Mouse (Mus musculus): ENCODE data around the gene Trib2. TPM values are rescaled to one million over a fixed set of nuclear protein-coding genes. Genes with fewer than 3 reads are reported as not detected.

Trib2 gene
- total and polyA plus RNA-seq, 2 experiments from 2014 or later = 95.2 to 150 TPM

- WGBS = 42% methylated on average over 9 of the region's 9 CpGs
- H3K4me2 ChIP-seq (ENCODE audit: low read depth, low read length) = 0 out of 2 replicates have a peak overlapping the region, but pooled peaks have one; percentile 18
- H3K9me3 ChIP-seq (ENCODE audit: low read length) = no peaks in the 10 kb centered on the region
- H3K4me1 ChIP-seq (ENCODE audit: insufficient read depth, low read length) = peaks cover 30% of the 10 kb centered on the region
- no peak overlapping the region for H3K9ac ChIP-seq (replicated peaks; ENCODE audit: low read length)
- DNase-seq (ENCODE audit: low spot score) = peak; percentile 78
- TF ChIP-seq CTCF (IDR thresholded peaks at IDR 0.05; ENCODE audit: low read depth) = no peak
- peak overlapping the region; percentile 56 for H3K27ac ChIP-seq
- no peak overlapping the region for H3K4me3 ChIP-seq (ENCODE audit: low read length)
- no peaks in the 10 kb centered on the region for H3K27me3 ChIP-seq (ENCODE audit: insufficient read depth, low read length)
- ATAC-seq = peak; percentile 70
- H3K36me3 ChIP-seq (ENCODE audit: insufficient read depth, low read length) = peaks cover 24% of the 10 kb centered on the region; the same call in 1 of the 2 replicates
These were observed 15.7 kb downstream of the Trib2 start for GRCm38 (mm10) chr12:15800914-15801570.

GRCm38 (mm10) chr12:15800196-15800913 is 16.4 kb downstream of the Trib2 start:
- no peaks in the 10 kb centered on the region for H3K9me3 ChIP-seq (ENCODE audit: low read length)
- no peak for TF ChIP-seq CTCF (IDR thresholded peaks at IDR 0.05; ENCODE audit: low read depth)
- no peak overlapping the region for H3K9ac ChIP-seq (replicated peaks; ENCODE audit: low read length)
- DNase-seq (ENCODE audit: low spot score) = peak; percentile 38
- peaks cover 30% of the 10 kb centered on the region for H3K4me1 ChIP-seq (ENCODE audit: insufficient read depth, low read length)
- no peaks in the 10 kb centered on the region for H3K27me3 ChIP-seq (ENCODE audit: insufficient read depth, low read length)
- no peak; the same call in 1 of the 2 replicates for ATAC-seq
- WGBS = 44% methylated on average over 4 of the region's 4 CpGs
- H3K4me3 ChIP-seq (ENCODE audit: low read length) = no peak overlapping the region
- H3K36me3 ChIP-seq (ENCODE audit: insufficient read depth, low read length) = peaks cover 21% of the 10 kb centered on the region; the same call in 1 of the 2 replicates
- peak overlapping the region; percentile 56 for H3K27ac ChIP-seq
- H3K4me2 ChIP-seq (ENCODE audit: low read depth, low read length) = 0 out of 2 replicates have a peak overlapping the region, but pooled peaks have one; percentile 5

GRCm38 (mm10) chr12:15798019-15798418 is 18.7 kb downstream of the Trib2 start:
- no peak overlapping the region for H3K27ac ChIP-seq
- H3K36me3 ChIP-seq (ENCODE audit: insufficient read depth, low read length) = peaks cover 31% of the 10 kb centered on the region
- no peaks in the 10 kb centered on the region for H3K9me3 ChIP-seq (ENCODE audit: low read length)
- DNase-seq (ENCODE audit: low spot score) (no peak), ATAC-seq (no peak)
- H3K4me2 ChIP-seq (ENCODE audit: low read depth, low read length) = no peak overlapping the region
- WGBS = 72% methylated on average over 7 of the region's 7 CpGs
- H3K9ac ChIP-seq (replicated peaks; ENCODE audit: low read length) = no peak overlapping the region
- H3K27me3 ChIP-seq (ENCODE audit: insufficient read depth, low read length) = no peaks in the 10 kb centered on the region
- no peak for TF ChIP-seq CTCF (IDR thresholded peaks at IDR 0.05; ENCODE audit: low read depth)
- no peak overlapping the region for H3K4me3 ChIP-seq (ENCODE audit: low read length)
- peaks cover 25% of the 10 kb centered on the region for H3K4me1 ChIP-seq (ENCODE audit: insufficient read depth, low read length)

DNA sequence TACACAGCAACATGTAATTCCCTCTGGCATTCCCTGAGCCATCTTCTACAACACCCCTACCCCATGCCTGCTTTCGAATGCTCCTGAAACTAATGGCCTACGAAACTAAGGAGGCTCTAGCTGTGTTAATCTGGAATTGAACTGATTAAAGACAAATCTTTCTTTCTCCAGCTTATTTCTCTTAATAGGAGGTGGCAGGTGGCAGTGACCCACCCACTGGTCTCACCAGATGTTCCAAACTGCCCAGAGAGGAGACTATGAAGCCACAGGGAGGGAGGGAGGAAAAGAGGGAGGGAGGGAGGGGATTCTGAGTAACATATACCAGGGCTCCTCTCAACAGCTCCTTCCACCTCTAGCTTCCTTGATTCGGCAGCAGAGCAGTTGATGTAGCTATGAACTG is 20.8 kb downstream of the Trib2 start:
- peaks cover 13% of the 10 kb centered on the region for H3K4me1 ChIP-seq (ENCODE audit: insufficient read depth, low read length)
- no peaks in the 10 kb centered on the region for H3K27me3 ChIP-seq (ENCODE audit: insufficient read depth, low read length)
- no peak overlapping the region for H3K4me2 ChIP-seq (ENCODE audit: low read depth, low read length)
- no peak overlapping the region for H3K4me3 ChIP-seq (ENCODE audit: low read length)
- ATAC-seq = no peak
- no peak overlapping the region for H3K27ac ChIP-seq
- 49% methylated on average over 3 of the region's 3 CpGs for WGBS
- H3K9ac ChIP-seq (replicated peaks; ENCODE audit: low read length) = no peak overlapping the region
- H3K36me3 ChIP-seq (ENCODE audit: insufficient read depth, low read length) = peaks cover 47% of the 10 kb centered on the region
- no peak for DNase-seq (ENCODE audit: low spot score)
- no peak for TF ChIP-seq CTCF (IDR thresholded peaks at IDR 0.05; ENCODE audit: low read depth)
- H3K9me3 ChIP-seq (ENCODE audit: low read length) = no peaks in the 10 kb centered on the region

- ATAC-seq (no peak), DNase-seq (ENCODE audit: low spot score) (no peak)
- Histone ChIP-seq H3K27me3 (ENCODE audit: insufficient read depth, low read length) (no peaks in the 10 kb centered on the region), H3K4me3 (ENCODE audit: low read length) (no peak overlapping the region), H3K27ac (no peak overlapping the region), H3K4me1 (ENCODE audit: insufficient read depth, low read length) (no peaks in the 10 kb centered on the region; the same call in 1 of the 2 replicates), H3K36me3 (ENCODE audit: insufficient read depth, low read length) (peaks cover 48% of the 10 kb centered on the region), H3K9me3 (ENCODE audit: low read length) (no peaks in the 10 kb centered on the region), H3K4me2 (ENCODE audit: low read depth, low read length) (no peak overlapping the region), H3K9ac (replicated peaks; ENCODE audit: low read length) (no peak overlapping the region)
- WGBS = 90% methylated on average over 8 of the region's 8 CpGs
- no peak for TF ChIP-seq CTCF (IDR thresholded peaks at IDR 0.05; ENCODE audit: low read depth)
These were observed 23.4 kb downstream of the Trib2 start for GRCm38 (mm10) chr12:15793336-15793735.

- peaks cover 33% of the 10 kb centered on the region for H3K36me3 ChIP-seq (ENCODE audit: insufficient read depth, low read length)
- ATAC-seq = 0 out of 2 replicates have a peak, but pooled peaks have one; percentile 35
- WGBS = 56% methylated on average over 2 of the region's 2 CpGs
These were observed 26.5 kb downstream of the Trib2 start for GRCm38 (mm10) chr12:15790181-15790580.

More at GRCm38 (mm10) chr12:15790181-15790580, 26.5 kb downstream of the Trib2 start:
- H3K27me3 ChIP-seq (ENCODE audit: insufficient read depth, low read length) = no peaks in the 10 kb centered on the region
- H3K4me2 ChIP-seq (ENCODE audit: low read depth, low read length) = no peak overlapping the region
- no peak overlapping the region for H3K9ac ChIP-seq (replicated peaks; ENCODE audit: low read length)
- TF ChIP-seq CTCF (IDR thresholded peaks at IDR 0.05; ENCODE audit: low read depth) = no peak
- no peaks in the 10 kb centered on the region for H3K9me3 ChIP-seq (ENCODE audit: low read length)
- H3K4me3 ChIP-seq (ENCODE audit: low read length) = no peak overlapping the region
- no peak overlapping the region for H3K27ac ChIP-seq
- DNase-seq (ENCODE audit: low spot score) = no peak
- no peaks in the 10 kb centered on the region for H3K4me1 ChIP-seq (ENCODE audit: insufficient read depth, low read length)
